Mouse (Mus musculus) retina, postnatal 7 days (tissue): Measurements from ENCODE around the gene Slc22a14.

Source experiments
- DNase-seq: peaks from one replicate; pipeline ENCODE4 v3.0.0-alpha.2; 2012; ENCODE audit warnings: low read depth, low spot score

Gene Slc22a14

DNA sequence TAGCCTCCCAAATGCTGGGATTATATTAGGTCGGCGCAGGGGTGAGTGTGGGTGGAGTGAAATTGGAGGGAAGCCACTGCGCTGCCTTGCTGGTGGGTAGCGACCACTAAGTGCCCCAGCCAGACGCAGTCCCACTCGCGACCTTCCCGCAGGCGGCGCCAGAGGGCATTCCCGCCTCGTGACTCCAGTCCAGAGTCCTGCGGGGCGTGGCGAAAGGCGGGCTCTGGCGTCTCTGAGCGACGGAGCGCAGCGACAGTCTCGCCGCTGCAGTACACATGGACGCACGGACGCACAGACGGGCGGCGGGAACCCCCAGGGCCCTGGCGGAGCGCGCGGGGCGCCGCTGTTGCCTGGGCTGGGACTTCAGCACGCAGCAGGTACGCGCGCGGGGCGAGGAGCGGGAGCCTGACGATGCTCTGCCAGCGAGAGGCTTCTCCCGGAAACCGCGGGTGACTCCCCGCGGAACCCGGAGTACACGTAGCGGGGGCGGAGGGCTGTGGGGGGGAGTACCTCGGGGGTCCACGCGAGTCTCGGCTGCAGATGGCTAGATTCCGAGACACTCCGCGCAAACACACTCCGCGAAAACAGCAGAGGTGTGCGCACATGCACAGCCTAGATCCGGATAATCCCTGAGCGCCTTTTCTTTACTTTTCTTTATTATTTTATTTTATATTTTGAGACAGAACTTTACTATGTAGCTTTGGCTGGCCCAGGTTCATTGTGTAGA is 7.9 kb downstream of the Slc22a14 start, which contains the start of gene Xylb:
Gene Xylb (plus strand): TSS at position 51 of the 727 bp plus-strand sequence.
- DNase-seq = peak; percentile 82

DNA sequence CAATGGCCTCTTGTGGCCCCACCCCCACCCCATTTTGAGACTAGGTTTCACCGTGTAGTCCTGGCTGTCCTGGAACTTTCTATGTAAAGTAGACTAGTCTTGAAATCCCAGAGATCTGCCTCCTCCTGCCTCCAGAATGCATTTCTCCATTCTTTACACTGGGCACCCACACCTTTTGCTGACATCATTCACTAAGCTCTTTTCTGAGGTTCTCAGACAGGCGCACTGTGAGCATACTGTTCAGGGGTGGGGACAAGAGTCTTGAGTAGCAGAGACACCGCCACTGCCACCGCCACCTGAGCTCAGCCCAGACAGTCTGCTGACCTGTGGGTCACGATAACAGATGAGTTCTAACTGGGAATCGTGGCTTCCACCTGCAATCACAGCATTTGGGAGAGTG is 9.4 kb downstream of the Slc22a14 start:
- DNase-seq = no peak

DNA sequence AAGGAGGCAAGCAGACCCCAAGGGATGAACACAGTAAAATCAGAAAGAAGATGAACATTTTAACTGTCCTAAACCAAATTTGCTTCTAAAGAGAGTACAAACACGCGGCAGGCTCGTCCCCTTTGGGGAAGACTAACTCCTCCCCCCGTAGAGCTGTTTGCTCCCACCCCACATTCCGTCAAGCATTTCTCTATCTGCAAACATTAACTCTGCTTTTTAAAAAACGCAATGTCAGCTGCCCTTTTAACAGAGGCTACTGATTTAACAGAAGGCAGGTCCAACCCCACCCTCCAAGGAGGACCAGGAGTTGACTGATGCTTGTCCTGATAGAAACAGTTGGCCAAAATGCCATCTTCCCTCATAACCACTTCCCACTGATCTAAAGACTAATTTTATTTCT is 11.4 kb downstream of the Slc22a14 start:
- no peak for DNase-seq

DNA sequence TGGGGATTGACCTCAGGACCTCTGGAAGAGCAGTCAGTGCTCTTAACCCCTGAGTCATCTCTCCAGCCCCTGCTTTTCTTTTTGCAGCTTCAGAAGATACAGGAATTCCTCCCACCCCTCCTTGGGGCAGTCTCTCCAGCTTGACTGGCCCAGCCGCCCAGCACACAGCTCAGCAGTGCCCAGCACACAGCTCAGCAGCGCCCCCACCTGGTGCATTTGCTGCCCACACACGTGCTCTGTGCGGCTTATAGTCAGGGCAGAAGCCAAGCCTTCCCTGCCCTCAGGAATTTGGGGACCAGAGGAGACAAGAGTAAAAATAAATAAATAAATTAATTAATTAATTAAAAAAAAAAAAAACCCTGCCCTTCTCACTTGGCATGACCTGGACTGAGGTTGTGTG is 13.3 kb downstream of the Slc22a14 start:
- DNase-seq = no peak

DNA sequence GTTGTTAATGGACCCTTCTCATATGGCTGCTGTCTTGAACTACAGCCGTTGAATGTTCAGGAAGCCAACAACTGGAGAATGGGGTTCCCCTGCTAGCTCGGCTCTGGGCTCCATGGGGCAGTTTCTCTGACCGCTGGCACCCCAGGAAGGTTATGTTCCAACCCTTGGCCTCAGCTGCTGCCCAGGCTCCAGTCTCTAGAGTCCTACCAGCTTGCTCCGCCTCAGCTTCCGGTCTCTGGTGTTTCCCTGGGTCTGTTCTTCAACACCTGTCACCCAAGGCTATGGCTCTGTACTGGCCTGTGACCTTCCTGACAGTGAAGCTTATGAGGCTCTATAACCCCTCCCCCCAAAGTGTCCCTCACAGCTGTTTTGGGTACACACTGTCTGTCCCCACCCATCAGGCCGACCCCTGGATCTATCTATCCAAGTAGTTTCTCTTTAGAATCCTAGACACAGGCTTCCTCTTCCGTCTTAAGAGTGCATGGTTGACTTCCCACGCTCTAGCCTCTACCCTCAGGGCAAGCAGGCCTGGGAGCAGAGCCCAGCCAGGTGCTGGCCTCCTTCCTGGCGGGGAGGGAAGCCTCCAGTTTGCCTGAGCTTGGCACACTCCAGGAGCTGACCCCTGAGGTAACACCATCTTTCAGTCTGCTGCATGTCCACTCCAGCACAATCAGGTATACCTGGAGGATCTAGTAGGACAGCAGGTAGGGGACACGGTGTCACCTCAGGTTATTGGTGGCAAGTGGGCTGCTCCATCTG is 14.2 kb downstream of the Slc22a14 start:
- no peak for DNase-seq

DNA sequence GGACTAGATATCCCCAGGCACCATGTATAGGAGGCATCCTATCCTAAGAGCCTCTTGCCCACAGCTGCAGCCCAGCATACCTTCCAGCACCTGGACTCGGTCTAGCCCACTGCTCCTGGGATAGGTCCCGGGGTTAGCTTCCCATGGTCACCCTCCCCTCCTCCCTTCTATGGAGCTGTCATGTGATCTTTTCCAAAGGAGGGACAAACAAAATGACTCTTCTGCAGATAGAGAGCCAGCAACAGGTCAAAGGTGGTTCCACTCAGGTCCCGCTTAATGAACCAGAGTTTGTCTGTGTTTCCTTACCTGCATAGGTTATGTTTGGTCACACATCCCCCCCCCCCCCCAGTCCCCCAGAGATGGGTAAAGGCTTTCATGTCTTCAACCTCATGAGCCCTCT is 14.8 kb downstream of the Slc22a14 start:
- no peak for DNase-seq

DNA sequence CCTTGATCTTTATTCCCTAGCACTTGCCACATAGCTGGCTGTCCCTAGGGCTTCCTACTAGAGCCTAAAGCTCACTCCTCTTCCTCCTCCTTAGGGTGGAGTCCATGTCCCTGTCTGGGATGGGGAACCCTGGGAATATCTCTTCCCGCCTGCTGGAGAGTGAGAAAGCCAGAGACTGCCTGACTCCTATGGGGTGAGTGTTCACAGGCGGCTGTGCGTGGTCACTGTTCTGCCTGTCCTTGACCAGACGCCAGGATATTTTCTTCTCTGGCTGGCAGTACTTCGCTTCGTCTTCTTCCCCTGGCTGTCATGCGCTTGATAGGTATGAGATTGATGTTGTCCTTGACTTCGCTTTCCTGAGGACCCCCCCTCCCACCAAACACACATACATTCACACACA is 19.0 kb downstream of the Slc22a14 start:
- no peak for DNase-seq

DNA sequence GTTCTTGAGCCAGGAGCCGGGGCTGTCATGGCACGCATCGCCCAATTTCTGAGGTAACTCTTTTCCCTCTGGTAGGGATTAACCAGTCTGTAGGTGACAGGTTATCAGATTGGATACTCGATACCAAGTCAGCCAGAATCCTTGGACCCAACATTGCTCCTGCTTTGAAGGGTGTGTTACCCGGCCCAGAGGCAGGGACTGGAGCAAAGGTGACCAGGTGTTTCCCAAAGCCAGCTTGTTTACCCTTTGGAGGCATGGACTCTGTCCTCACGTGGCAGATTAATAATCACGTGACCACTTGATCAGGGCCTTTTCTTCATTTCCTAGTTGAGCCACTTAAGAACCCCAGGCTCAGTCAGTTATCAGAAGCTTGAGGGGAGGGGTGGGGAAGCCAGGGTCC is 22.6 kb downstream of the Slc22a14 start:
- DNase-seq = no peak

DNA sequence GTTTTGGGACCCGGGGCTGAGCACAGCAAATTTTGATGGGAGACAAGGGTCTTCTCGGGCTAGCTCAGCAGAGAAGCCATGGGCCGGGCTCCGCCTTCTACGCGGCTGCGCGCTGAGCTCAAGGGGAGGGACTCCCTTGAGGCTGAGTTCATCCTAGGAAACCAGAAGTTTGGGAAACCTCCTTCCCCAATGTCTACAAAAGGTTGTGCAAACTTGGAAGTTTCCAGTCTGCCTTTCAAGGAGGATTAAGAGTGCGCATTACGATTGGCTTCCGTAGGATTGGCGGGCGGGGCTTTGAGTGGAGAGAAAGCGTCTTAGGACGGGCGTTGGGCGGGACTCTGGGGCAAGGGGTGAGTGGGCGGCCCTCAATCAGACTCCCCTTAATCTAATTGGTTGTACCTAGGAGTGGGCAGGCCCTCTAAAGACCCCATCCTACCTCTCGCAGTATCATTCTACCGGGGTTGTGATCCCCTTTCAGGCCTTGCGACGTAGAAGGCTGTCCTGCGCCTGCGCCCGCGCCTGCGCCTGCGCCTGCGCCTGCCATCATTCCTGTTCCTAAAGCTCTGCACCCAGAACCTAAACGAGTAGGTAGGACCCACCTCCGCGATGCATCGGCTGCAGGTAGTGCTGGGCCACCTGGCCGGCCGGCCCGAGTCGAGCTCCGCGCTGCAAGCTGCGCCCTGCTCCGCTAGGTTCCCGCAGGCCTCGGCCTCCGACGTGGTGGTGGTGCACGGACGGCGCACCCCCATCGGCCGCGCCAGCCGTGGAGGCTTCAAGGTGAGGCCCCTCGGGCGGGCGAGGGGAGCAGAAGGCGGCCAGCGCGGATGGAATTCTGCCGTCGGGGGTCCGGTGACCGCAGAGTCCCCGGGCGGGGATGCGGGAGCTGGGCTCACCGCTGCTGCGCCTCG is 24.2 kb downstream of the Slc22a14 start, which contains the start of gene Myd88:
Gene Myd88 (minus strand): TSS at position 503 of the 908 bp plus-strand sequence.
- peak; percentile 85 for DNase-seq

DNA sequence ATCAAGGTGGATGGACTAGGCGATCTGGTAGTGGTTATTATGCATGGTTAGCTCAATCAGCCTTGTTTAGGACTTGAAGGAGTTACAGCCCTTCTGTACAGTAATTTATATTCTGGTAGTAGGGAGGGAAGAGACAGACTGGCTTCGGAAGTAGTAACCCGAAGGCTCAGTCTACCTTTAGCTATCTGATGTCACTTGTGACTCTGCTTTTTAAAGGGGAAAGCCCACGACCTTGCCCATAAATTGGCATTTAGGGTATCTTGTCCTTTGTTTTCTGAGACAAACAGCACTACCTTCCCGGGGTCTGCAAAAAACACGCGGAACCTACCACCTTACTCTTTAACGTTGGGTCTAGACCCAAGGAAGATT is 25.2 kb downstream of the Slc22a14 start:
- DNase-seq = no peak

DNA sequence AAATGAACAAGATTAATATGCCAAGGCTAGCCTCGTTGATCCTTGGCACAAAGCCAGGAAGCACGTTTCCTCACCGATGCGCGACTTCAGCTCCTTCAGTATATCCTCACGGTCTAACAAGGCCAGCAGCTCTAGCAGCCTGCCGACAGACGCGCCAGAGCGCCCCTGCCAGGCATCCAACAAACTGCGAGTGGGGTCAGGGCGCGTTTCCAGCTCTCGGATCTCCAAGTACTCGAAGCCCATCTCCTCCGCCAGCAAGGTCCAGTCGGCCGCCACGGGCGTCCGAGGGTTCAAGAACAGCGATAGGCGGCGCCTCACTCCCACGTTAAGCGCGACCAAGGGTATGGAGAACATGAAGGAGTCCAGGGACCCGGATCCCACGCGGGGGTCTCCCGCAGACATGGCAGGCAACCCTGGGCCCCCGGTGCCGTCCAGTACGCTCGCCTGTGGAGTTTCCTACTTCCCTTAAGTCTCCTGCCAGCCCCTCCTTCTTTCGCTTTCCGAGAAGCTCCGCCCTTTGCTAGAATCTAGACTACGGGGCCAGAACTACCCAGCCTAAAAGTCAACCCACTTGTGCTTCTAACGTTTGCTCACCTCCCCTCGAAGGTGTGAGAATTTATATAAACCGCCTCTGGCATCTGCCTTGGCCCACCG is 25.7 kb downstream of the Slc22a14 start, which contains the start of gene Acaa1a:
Gene Acaa1a (plus strand): TSS at position 119 of the 654 bp plus-strand sequence.
- no peak for DNase-seq

DNA sequence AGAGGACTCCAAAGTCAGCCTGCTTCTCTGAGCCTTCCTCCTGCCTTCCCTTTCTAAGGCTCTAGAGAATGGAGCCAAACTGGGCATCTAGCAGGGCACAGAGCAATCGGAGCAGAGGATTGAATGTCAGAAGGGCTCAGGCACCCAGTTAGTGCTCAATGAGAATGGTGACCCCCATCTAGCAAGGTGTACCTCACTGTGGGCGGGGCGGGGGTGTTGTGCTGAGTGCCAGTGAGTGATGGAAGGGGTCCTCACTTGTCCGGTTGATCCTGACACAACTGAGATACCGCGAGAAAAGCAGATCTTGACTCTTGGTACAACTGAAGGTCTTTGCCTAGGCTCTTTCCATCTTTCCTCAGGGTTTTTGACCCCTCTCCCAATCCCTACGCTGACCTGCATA is 26.2 kb downstream of the Slc22a14 start:
- DNase-seq = no peak

DNA sequence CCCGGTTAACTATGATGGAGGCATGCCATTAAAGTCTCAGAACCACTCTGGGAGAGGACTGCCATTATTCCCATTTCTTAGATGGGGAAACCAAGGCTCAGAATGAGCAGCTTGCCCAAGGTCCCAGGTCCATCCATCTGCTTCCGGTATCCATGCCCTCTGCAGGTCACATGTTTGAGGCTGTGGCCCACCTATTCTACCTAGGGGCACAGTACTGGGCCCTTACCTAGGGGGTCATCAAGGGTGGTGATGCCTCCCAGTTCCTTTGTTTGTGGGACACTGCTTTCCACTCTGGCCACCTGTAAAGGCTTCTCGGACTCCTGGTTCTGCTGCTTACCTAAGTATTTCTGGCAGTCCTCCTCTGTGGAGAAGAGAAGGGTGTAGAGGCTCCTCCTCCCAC is 27.0 kb downstream of the Slc22a14 start:
- DNase-seq = no peak

DNA sequence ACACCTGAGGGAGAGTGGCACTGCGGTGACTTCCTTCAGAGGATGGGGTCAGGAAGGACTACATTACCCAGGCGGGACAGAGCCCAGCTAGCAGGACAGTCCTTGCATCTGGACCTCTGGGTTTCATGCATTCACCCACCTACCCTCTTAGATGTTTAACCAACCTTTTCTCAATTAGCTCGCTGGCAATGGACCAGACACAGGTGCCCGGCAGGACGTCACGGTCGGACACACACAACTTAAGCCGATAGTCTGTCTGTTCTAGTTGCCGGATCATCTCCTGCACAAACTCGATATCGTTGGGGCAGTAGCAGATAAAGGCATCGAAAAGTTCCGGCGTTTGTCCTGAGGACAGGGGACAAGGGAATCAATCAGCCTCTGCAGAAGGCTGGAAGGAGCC is 27.5 kb downstream of the Slc22a14 start:
- DNase-seq = no peak

DNA sequence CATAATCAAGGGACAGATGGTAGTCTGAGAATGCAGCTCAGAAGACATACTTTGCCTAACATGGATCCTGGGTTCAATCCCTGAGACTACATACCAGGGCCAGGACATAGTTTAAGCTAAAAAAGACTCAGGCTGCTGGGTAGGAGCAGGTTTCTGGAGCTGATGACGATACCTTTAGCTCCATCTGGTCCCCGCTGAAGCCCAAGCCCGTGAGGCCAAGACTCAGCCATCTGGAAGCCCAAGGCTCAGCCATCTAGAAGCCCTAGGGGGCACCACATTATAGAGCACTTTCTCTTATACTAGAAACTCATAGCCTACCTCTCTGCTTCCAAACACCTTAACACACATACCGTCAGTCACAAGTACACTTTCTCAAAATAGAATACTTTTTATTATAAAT is 29.8 kb downstream of the Slc22a14 start:
- no peak for DNase-seq

DNA sequence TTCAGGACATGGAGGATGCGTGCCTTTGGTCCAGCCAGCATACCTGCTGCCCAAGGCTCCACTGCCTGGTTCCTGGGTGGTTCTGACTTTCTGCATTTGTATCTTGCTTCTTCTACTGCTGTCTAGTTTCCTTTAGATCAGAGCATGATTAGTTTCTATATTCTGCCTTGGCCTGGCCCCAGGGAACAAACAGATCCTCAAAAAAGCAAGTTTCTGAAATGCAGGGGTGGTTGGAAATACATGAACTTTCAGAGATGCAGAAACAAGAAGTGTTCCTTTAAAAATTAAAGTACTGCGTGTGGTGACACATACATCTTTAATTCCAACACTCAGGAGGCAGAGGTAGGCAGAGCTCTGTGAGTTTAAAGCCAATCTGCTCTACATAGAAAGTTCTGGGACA is 30.5 kb downstream of the Slc22a14 start:
- DNase-seq = no peak

DNA sequence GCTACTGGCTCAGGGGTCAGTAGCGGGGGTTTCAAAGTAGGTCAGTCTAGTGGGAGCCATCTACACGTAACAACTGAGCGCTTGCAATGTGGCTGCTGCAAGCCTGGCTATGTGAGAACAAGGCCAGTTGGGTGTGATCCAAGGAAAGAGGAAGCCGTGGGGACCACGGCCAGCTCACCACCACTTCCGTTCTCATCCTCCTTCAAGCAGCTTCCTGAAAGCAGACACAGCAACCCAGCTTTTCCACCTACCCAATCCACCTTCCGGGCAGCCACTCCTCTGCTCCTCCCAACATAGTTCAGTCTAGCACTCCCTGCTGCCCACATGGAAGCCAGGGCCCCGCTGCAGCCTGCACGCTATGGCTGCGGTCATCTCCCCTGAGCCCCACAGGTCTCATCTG is 31.0 kb downstream of the Slc22a14 start:
- no peak for DNase-seq

DNA sequence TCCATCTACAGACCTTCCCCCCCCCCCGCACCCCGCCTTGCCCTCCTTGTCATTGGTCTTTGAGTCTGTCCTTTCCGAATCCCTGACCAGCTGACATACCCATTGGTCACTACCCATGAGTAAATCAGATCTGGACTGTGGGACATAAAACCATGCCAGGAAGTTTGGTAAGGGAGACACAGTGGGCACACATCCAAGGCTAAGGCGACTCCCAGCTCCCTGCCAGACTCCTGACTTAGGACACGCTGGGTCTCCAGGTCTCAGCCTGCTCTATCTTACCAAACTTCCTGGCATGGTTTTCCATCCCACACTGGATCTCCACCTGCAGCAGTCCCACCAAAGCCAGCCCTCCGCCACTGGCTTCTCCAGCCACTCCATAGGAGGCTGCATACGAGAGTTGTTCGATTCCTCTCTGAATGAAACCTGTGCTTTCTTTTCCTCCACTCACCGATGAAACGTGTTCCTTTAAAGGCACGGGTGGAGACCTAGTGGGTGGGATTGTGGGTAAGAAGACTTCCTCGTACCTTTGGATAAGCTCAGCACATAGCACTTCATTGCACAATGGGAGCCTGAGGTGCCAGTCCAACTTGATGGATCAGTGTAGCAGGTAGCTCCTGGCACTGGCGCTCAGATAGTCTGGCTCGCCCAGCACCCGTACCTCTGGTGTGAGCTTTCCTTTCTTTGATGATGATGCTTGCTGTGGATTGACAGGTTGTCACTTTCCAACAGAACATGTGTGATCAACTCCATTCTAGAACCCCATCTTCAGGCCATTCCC is 35.0 kb downstream of the Slc22a14 start:
- no peak for DNase-seq

DNA sequence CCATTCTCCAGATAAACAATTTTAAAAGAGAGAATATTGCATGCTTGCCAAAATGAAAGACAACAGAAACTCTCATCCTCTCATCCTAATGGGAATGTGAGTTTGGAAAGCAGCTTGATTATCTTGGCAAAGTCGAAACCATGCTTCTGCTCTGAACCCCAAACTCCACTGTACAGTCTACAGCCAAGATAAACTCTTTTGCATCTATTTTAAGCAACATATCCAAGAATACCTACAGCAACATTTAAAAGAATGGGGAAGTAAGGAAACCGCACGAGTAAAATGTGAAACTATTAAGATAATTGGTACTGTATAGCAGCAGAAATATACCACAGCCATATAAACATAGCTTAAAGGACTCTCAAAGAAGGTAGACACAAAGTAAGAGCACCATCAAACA is 36.9 kb downstream of the Slc22a14 start:
- no peak for DNase-seq

DNA sequence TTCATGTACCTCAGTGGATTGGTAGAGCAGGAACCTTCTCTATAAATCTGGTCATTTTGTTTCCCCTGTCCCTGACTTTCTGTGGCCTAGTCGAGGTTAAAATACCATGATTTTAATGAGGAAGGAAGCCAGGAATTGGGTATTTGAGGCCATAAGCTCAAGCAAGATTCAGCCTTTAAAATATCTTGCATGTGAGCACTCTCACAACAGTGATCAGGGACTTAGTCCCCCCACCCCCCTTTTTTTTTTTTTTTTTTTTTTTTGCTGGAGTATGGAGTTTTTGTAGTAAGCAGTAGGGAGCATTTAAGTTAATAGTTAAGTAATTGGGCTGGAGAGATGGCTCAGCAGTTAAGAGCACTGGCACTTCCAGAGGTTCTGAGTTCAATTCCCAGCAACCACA is 41.2 kb downstream of the Slc22a14 start:
- no peak for DNase-seq

DNA sequence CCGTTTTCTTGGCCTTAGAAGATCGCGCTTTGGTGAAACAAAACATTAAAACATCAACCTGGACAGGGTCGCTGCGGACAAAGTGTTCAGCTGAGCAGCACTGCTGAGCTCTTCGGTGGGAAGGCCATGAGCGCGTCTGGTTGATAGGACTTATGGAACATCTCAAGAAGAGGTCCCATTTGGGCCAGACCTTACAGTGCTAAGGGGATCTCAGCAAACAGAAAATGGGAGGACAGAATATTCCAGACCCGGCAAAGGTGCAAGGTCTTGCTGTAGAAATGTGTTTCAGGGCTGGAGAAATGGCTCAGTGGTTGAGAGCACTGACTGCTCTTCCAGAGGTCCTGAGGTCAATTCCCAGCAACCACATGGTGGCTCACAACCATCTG is 42.1 kb downstream of the Slc22a14 start:
- DNase-seq = no peak
